Comparison of ENCODE assay signal across 20 mouse cellular contexts in the genomic region with DNA sequence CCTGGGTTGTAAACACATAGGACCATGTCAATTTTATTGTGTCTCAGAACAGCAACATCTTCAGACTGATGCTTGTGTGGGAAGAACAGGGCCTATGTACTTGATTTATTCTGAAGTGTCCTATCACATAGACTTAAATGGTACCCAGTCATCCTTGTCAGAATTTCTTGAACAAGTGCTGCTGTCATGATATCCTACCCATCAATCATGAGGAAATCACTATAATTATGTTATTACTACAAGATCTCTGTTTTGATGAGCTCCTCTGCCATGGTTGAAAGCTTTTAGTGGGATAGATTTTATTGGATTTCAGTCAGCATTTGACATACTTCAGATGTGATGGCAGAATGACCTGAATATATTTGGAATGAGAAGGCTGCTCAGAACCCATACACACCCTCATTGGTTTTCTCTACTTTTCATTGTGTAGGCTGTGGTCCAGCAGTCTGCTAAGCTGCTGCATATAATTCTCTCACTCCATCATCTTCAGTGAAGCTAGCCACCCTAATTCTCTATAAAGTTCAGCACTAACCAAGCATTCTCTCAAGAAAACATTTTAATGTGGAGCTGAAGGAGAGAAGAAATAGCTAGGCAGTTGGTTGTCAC.
DNase-seq lines count a peak whose midpoint lies in the region; ATAC-seq lines count a peak whose summit lies in the region.
"Had no signal": no experiment of that assay in that cellular context is flagged by ENCODE, and none has a peak within 500 bp of the region (broad histone marks: within the 10 kb centered on the region; RNA-seq: fewer than 3 reads in every experiment).

No protein-coding gene starts in this region.

- H3K27ac ChIP-seq in hindbrain, embryonic 12.5 days, result no peak overlapping the region
- no peak overlapping the region for H3K27ac ChIP-seq in hindbrain, embryonic 14.5 days
- H3K27ac ChIP-seq in neural tube, embryonic 13.5 days (replicated peaks), result no peak overlapping the region
- H3K27ac ChIP-seq in neural tube, embryonic 15.5 days (replicated peaks), result no peak overlapping the region
- no peak overlapping the region for H3K27ac ChIP-seq in forebrain, embryonic 16.5 days (ENCODE audit: low read length)
- H3K27ac ChIP-seq: embryonic facial prominence, embryonic 15.5 days; gastrocnemius, adult 2 months; hindbrain, embryonic 15.5 days had no signal

- H3K4me3 ChIP-seq in hindbrain, embryonic 12.5 days, result no peak overlapping the region
- H3K4me3 ChIP-seq in hindbrain, embryonic 14.5 days (replicated peaks; ENCODE audit: low read length), result no peak overlapping the region
- H3K4me3 ChIP-seq in neural tube, embryonic 13.5 days, result no peak overlapping the region
- H3K4me3 ChIP-seq in neural tube, embryonic 15.5 days (replicated peaks), result no peak overlapping the region
- H3K4me3 ChIP-seq in forebrain, embryonic 16.5 days (replicated peaks; ENCODE audit: low read length), result no peak overlapping the region
- H3K4me3 ChIP-seq: embryonic facial prominence, embryonic 15.5 days; erythroblast, embryonic 14.5 days; gastrocnemius, adult 2 months; heart, embryonic 12.5 days; hindbrain, embryonic 15.5 days had no signal

- no peak overlapping the region for H3K4me2 ChIP-seq in hindbrain, embryonic 12.5 days (replicated peaks)
- H3K4me2 ChIP-seq in hindbrain, embryonic 14.5 days (replicated peaks), result no peak overlapping the region
- H3K4me2 ChIP-seq in neural tube, embryonic 13.5 days, result no peak overlapping the region
- no peak overlapping the region for H3K4me2 ChIP-seq in neural tube, embryonic 15.5 days
- H3K4me2 ChIP-seq in forebrain, embryonic 16.5 days (ENCODE audit: low read length), result no peak overlapping the region
- H3K4me2 ChIP-seq: embryonic facial prominence, embryonic 15.5 days; heart, embryonic 12.5 days; hindbrain, embryonic 15.5 days had no signal

- H3K4me1 ChIP-seq in hindbrain, embryonic 12.5 days, result no peaks in the 10 kb centered on the region
- no peaks in the 10 kb centered on the region for H3K4me1 ChIP-seq in hindbrain, embryonic 14.5 days (replicated peaks; ENCODE audit: control insufficient read depth, insufficient read depth, low read length)
- no peaks in the 10 kb centered on the region for H3K4me1 ChIP-seq in neural tube, embryonic 13.5 days (replicated peaks)
- no peaks in the 10 kb centered on the region; the same call in 1 of the 2 replicates for H3K4me1 ChIP-seq in neural tube, embryonic 15.5 days
- H3K4me1 ChIP-seq in forebrain, embryonic 16.5 days (replicated peaks; ENCODE audit: control insufficient read depth, insufficient read depth, low read length), result no peaks in the 10 kb centered on the region
- H3K4me1 ChIP-seq: embryonic facial prominence, embryonic 15.5 days; heart, embryonic 12.5 days; hindbrain, embryonic 15.5 days had no signal

- H3K9ac ChIP-seq in hindbrain, embryonic 12.5 days, result no peak overlapping the region
- no peak overlapping the region for H3K9ac ChIP-seq in hindbrain, embryonic 14.5 days
- H3K9ac ChIP-seq in neural tube, embryonic 13.5 days, result no peak overlapping the region
- no peak overlapping the region for H3K9ac ChIP-seq in neural tube, embryonic 15.5 days (replicated peaks)
- no peak overlapping the region for H3K9ac ChIP-seq in forebrain, embryonic 16.5 days (replicated peaks; ENCODE audit: low read depth, low read length)
- H3K9ac ChIP-seq: embryonic facial prominence, embryonic 15.5 days; heart, embryonic 12.5 days; hindbrain, embryonic 15.5 days had no signal

- DNase-seq in hindbrain, embryonic 14.5 days (ENCODE audit: low spot score), result no peak
- DNase-seq in adrenal gland, postnatal 4 days (ENCODE audit: low spot score in 2 of 2), result no peak
- no peak for DNase-seq in left cerebral cortex, adult 11 months (ENCODE audit: low spot score)
- DNase-seq: adrenal gland, adult 2 months; adrenal gland, postnatal 25 days; cerebellum, adult 11 months; cerebellum, adult 8-10 months; cerebellum, postnatal 14 days; embryo, embryonic 11 days; gastrocnemius, adult 2 months; gastrocnemius, postnatal 25 days; kidney, adult 11 months had no signal

- H3K36me3 ChIP-seq in hindbrain, embryonic 12.5 days, result no peaks in the 10 kb centered on the region
- no peaks in the 10 kb centered on the region for H3K36me3 ChIP-seq in hindbrain, embryonic 14.5 days (replicated peaks; ENCODE audit: control insufficient read depth, insufficient read depth)
- no peaks in the 10 kb centered on the region for H3K36me3 ChIP-seq in neural tube, embryonic 13.5 days
- H3K36me3 ChIP-seq in neural tube, embryonic 15.5 days, result no peaks in the 10 kb centered on the region
- no peaks in the 10 kb centered on the region for H3K36me3 ChIP-seq in forebrain, embryonic 16.5 days (ENCODE audit: control insufficient read depth, insufficient read depth)
- H3K36me3 ChIP-seq: embryonic facial prominence, embryonic 15.5 days; heart, embryonic 12.5 days; hindbrain, embryonic 15.5 days had no signal

- ATAC-seq in hindbrain, embryonic 12.5 days (ENCODE audit: low FRiP score), result peak; percentile 54; the same call in 1 of the 2 replicates
- ATAC-seq in hindbrain, embryonic 14.5 days (ENCODE audit: low FRiP score), result no peak
- peak; percentile 43; the same call in 1 of the 2 replicates for ATAC-seq in neural tube, embryonic 13.5 days (ENCODE audit: low read depth)
- ATAC-seq in neural tube, embryonic 15.5 days (ENCODE audit: low FRiP score), result no peak; the same call in 1 of the 2 replicates
- ATAC-seq in forebrain, embryonic 16.5 days, result peak; percentile 45; the same call in 1 of the 2 replicates

- no peaks in the 10 kb centered on the region for H3K27me3 ChIP-seq in hindbrain, embryonic 12.5 days
- no peaks in the 10 kb centered on the region for H3K27me3 ChIP-seq in hindbrain, embryonic 14.5 days (ENCODE audit: control insufficient read depth, insufficient read depth, low read length)
- H3K27me3 ChIP-seq in neural tube, embryonic 13.5 days, result no peaks in the 10 kb centered on the region
- H3K27me3 ChIP-seq in neural tube, embryonic 15.5 days (replicated peaks), result no peaks in the 10 kb centered on the region
- H3K27me3 ChIP-seq in forebrain, embryonic 16.5 days (replicated peaks; ENCODE audit: control insufficient read depth, insufficient read depth, low read length), result no peaks in the 10 kb centered on the region
- H3K27me3 ChIP-seq: embryonic facial prominence, embryonic 15.5 days; heart, embryonic 12.5 days; hindbrain, embryonic 15.5 days had no signal

- no peaks in the 10 kb centered on the region for H3K9me3 ChIP-seq in hindbrain, embryonic 12.5 days (replicated peaks)
- H3K9me3 ChIP-seq in hindbrain, embryonic 14.5 days (ENCODE audit: control insufficient read depth, low read length), result no peaks in the 10 kb centered on the region
- no peaks in the 10 kb centered on the region for H3K9me3 ChIP-seq in neural tube, embryonic 13.5 days
- no peaks in the 10 kb centered on the region for H3K9me3 ChIP-seq in neural tube, embryonic 15.5 days (replicated peaks)
- H3K9me3 ChIP-seq in forebrain, embryonic 16.5 days (ENCODE audit: control insufficient read depth, low read length), result no peaks in the 10 kb centered on the region
- H3K9me3 ChIP-seq: embryonic facial prominence, embryonic 15.5 days; heart, embryonic 12.5 days; hindbrain, embryonic 15.5 days had no signal

Comparison
In these comparisons a context has a peak if more than half of its experiments do, and no peak if none do; other contexts are left out.
1. ATAC-seq: peak in hindbrain, embryonic 12.5 days (single experiment), neural tube, embryonic 13.5 days (single experiment) and forebrain, embryonic 16.5 days (single experiment); none in hindbrain, embryonic 14.5 days (single experiment) and neural tube, embryonic 15.5 days (single experiment).